Comparison of ENCODE assay signal across 20 mouse cellular contexts in genomic region chr1:68401204-68401603, GRCm38 (mm10).
DNase-seq lines count a peak whose midpoint lies in the region; ATAC-seq and TF ChIP-seq lines count a peak whose summit lies in the region.
"Had no signal": no experiment of that assay in that cellular context is flagged by ENCODE, and none has a peak within 500 bp of the region (broad histone marks: within the 10 kb centered on the region; RNA-seq: fewer than 3 reads in every experiment).

No protein-coding gene starts in this region.

- no peak overlapping the region for H3K4me3 ChIP-seq in forebrain, embryonic 10.5 days
- H3K4me3 ChIP-seq in forebrain, embryonic 15.5 days, result no peak overlapping the region
- no peak overlapping the region for H3K4me3 ChIP-seq in midbrain, embryonic 12.5 days
- no peak overlapping the region for H3K4me3 ChIP-seq in midbrain, postnatal 0 days (ENCODE audit: low read depth, low read length)
- no peak overlapping the region for H3K4me3 ChIP-seq in neural tube, embryonic 13.5 days
- H3K4me3 ChIP-seq: gastrocnemius, adult 2 months; liver, embryonic 15.5 days had no signal

- no peaks in the 10 kb centered on the region for H3K9me3 ChIP-seq in forebrain, embryonic 10.5 days
- no peaks in the 10 kb centered on the region for H3K9me3 ChIP-seq in forebrain, embryonic 15.5 days
- no peaks in the 10 kb centered on the region for H3K9me3 ChIP-seq in midbrain, embryonic 12.5 days
- no peaks in the 10 kb centered on the region for H3K9me3 ChIP-seq in midbrain, postnatal 0 days (ENCODE audit: low read length)
- H3K9me3 ChIP-seq in neural tube, embryonic 13.5 days, result no peaks in the 10 kb centered on the region
- H3K9me3 ChIP-seq: liver, embryonic 15.5 days had no signal

- H3K36me3 ChIP-seq in forebrain, embryonic 10.5 days (replicated peaks), result no peaks in the 10 kb centered on the region
- H3K36me3 ChIP-seq in forebrain, embryonic 15.5 days, result no peaks in the 10 kb centered on the region
- no peaks in the 10 kb centered on the region for H3K36me3 ChIP-seq in midbrain, embryonic 12.5 days
- H3K36me3 ChIP-seq in midbrain, postnatal 0 days (ENCODE audit: insufficient read depth, low read length), result no peaks in the 10 kb centered on the region
- H3K36me3 ChIP-seq in neural tube, embryonic 13.5 days, result no peaks in the 10 kb centered on the region
- H3K36me3 ChIP-seq: liver, embryonic 15.5 days had no signal

- H3K4me2 ChIP-seq in forebrain, embryonic 15.5 days (replicated peaks), result no peak overlapping the region
- H3K4me2 ChIP-seq in midbrain, embryonic 12.5 days (replicated peaks), result no peak overlapping the region
- H3K4me2 ChIP-seq in midbrain, postnatal 0 days (ENCODE audit: low read depth, low read length, poor library complexity, severe bottlenecking), result no peak overlapping the region
- no peak overlapping the region for H3K4me2 ChIP-seq in neural tube, embryonic 13.5 days
- H3K4me2 ChIP-seq: heart, embryonic 11.5 days; liver, embryonic 15.5 days had no signal

- H3K27ac ChIP-seq in forebrain, embryonic 10.5 days, result 0 out of 2 replicates have a peak overlapping the region, but pooled peaks have one; percentile 4
- H3K27ac ChIP-seq in forebrain, embryonic 15.5 days (replicated peaks), result no peak overlapping the region
- H3K27ac ChIP-seq in midbrain, embryonic 12.5 days (replicated peaks), result peak overlapping the region; percentile 35; the same call in 1 of the 2 replicates
- H3K27ac ChIP-seq in midbrain, postnatal 0 days (ENCODE audit: low read depth, low read length), result no peak overlapping the region
- H3K27ac ChIP-seq in neural tube, embryonic 13.5 days (replicated peaks), result peak overlapping the region; percentile 24
- H3K27ac ChIP-seq: gastrocnemius, adult 2 months; kidney, postnatal 0 days; liver, embryonic 15.5 days; macrophage had no signal

- DNase-seq in forebrain, embryonic 10.5 days (ENCODE audit: extremely low spot score, low spot score), result no peak
- DNase-seq in midbrain, postnatal 0 days (ENCODE audit: low spot score), result no peak
- peak; percentile 2 for DNase-seq in embryo, embryonic 11.5 days (ENCODE audit: low read depth, low spot score)
- DNase-seq in spleen, postnatal 10 days (ENCODE audit: low spot score in 2 of 2), result no peak
- no peak for DNase-seq in gastrocnemius, postnatal 4 days (ENCODE audit: low spot score in 2 of 2)
- DNase-seq: adrenal gland, postnatal 36 days; cerebellum, adult 18-20 months; gastrocnemius, adult 2 months; heart, postnatal 10 days; kidney, adult 18-20 months; layer of hippocampus, postnatal 36 days; thymus, postnatal 14 days had no signal

- 47% methylated on average over 4 of the region's 4 CpGs for WGBS in forebrain, embryonic 10.5 days
- 8% methylated on average over 4 of the region's 4 CpGs for WGBS in forebrain, embryonic 15.5 days
- 31% methylated on average over 4 of the region's 4 CpGs for WGBS in midbrain, embryonic 12.5 days
- WGBS in midbrain, postnatal 0 days, result 15% methylated on average over 4 of the region's 4 CpGs
- WGBS in neural tube, embryonic 13.5 days, result 21% methylated on average over 4 of the region's 4 CpGs

- H3K4me1 ChIP-seq in forebrain, embryonic 10.5 days, result peaks cover 15% of the 10 kb centered on the region
- H3K4me1 ChIP-seq in forebrain, embryonic 15.5 days, result no peaks in the 10 kb centered on the region
- peaks cover 5% of the 10 kb centered on the region; the same call in 1 of the 2 replicates for H3K4me1 ChIP-seq in midbrain, embryonic 12.5 days
- H3K4me1 ChIP-seq in midbrain, postnatal 0 days (ENCODE audit: insufficient read depth, low read length), result no peaks in the 10 kb centered on the region
- H3K4me1 ChIP-seq in neural tube, embryonic 13.5 days (replicated peaks), result peaks cover 9% of the 10 kb centered on the region
- H3K4me1 ChIP-seq: liver, embryonic 15.5 days had no signal

- no peak overlapping the region for H3K9ac ChIP-seq in forebrain, embryonic 15.5 days (replicated peaks)
- no peak overlapping the region for H3K9ac ChIP-seq in midbrain, embryonic 12.5 days (replicated peaks)
- H3K9ac ChIP-seq in midbrain, postnatal 0 days (replicated peaks; ENCODE audit: low read length, poor library complexity, severe bottlenecking), result no peak overlapping the region
- no peak overlapping the region for H3K9ac ChIP-seq in neural tube, embryonic 13.5 days
- H3K9ac ChIP-seq: liver, embryonic 15.5 days had no signal

- no peaks in the 10 kb centered on the region for H3K27me3 ChIP-seq in forebrain, embryonic 10.5 days (ENCODE audit: poor library complexity, severe bottlenecking)
- H3K27me3 ChIP-seq in forebrain, embryonic 15.5 days, result no peaks in the 10 kb centered on the region
- no peaks in the 10 kb centered on the region for H3K27me3 ChIP-seq in midbrain, embryonic 12.5 days
- no peaks in the 10 kb centered on the region for H3K27me3 ChIP-seq in midbrain, postnatal 0 days (ENCODE audit: insufficient read depth, low read length)
- H3K27me3 ChIP-seq in neural tube, embryonic 13.5 days, result no peaks in the 10 kb centered on the region
- H3K27me3 ChIP-seq: CH12.LX; liver, embryonic 15.5 days had no signal

- no peak for TF ChIP-seq CTCF in midbrain, postnatal 0 days (IDR thresholded peaks at IDR 0.05)

- ATAC-seq in forebrain, embryonic 15.5 days (replicated peaks), result no peak
- ATAC-seq in midbrain, embryonic 12.5 days (ENCODE audit: low FRiP score, low read depth), result peak; percentile 54; the same call in 1 of the 2 replicates
- ATAC-seq in midbrain, postnatal 0 days (ENCODE audit: low FRiP score), result no peak
- 0 out of 2 replicates have a peak, but pooled peaks have one; percentile 40 for ATAC-seq in neural tube, embryonic 13.5 days (ENCODE audit: low read depth)

Comparison
In these comparisons a context has a peak if more than half of its experiments do, and no peak if none do; other contexts are left out.
1. H3K27ac ChIP-seq: peak in forebrain, embryonic 10.5 days (single experiment), midbrain, embryonic 12.5 days (single experiment) and neural tube, embryonic 13.5 days (single experiment); none in forebrain, embryonic 15.5 days (single experiment) and midbrain, postnatal 0 days (single experiment).
2. ATAC-seq: peak in midbrain, embryonic 12.5 days (single experiment) and neural tube, embryonic 13.5 days (single experiment); none in forebrain, embryonic 15.5 days (single experiment) and midbrain, postnatal 0 days (single experiment).